Mouse (Mus musculus) mature B cell (primary cell): ENCODE measurements around the gene Olfr177.

Source experiments
- in situ Hi-C: fragments of 300-500 bp; cut with MboI; formaldehyde crosslinking; loops from 2 replicates; pipeline ENCODE4 v1.14.3; 2019

The Olfr177 gene

GRCm38 (mm10) chr16:58874668-58875067, at the start of gene Olfr177:
TSS of gene Olfr177 (minus strand) at chr16:58874768.
- in situ Hi-C loops: no loop called here

- in situ Hi-C loops: no loop called here
These were observed 17.4 kb upstream of the Olfr177 start, which contains the start of gene Olfr178 for GRCm38 (mm10) chr16:58891963-58892362. TSS of gene Olfr178 (minus strand) at chr16:58892063.

- in situ Hi-C loops: no loop called here
These were observed 9.8 kb upstream of the Olfr177 start for GRCm38 (mm10) chr16:58884416-58884815.

- in situ Hi-C loops: no loop called here
These were observed 13.1 kb downstream of the Olfr177 start for GRCm38 (mm10) chr16:58861479-58861878.

GRCm38 (mm10) chr16:58860032-58860737, 14.4 kb downstream of the Olfr177 start:
- in situ Hi-C loops: no loop called here

GRCm38 (mm10) chr16:58826732-58827319, 47.7 kb downstream of the Olfr177 start, which contains the start of gene Olfr175-ps1:
TSS of gene Olfr175-ps1 (minus strand) at chr16:58826782.
- in situ Hi-C loops: no loop called here
